Mouse (Mus musculus) limb, embryonic 12.5 days (tissue): ENCODE results near the gene Letm1. TPM values are rescaled to one million over a fixed set of nuclear protein-coding genes. Genes with fewer than 3 reads are reported as not detected.
A peak's percentile ranks its signal among the peaks of the same experiment; 100 is the strongest.

Experiments
- ATAC-seq: fragments of 200-750 bp; cut with Nextera tagmentation; 2 replicates; pipeline ENCODE4 v1.8.0; 2017; ENCODE audit warnings: low read depth, moderate TSS enrichment; ENCODE audit not compliant: insufficient number of reproducible peaks, insufficient read depth, low FRiP score, low TSS enrichment
- H3K27ac ChIP-seq: fragments of 300-500 bp; sonication (generic); 2 replicates; pipeline ENCODE4 v1.5.1; 2016; ENCODE audit warnings: mild to moderate bottlenecking, moderate library complexity
- H3K27me3 ChIP-seq: fragments of 300-500 bp; sonication (generic); 2 replicates; pipeline ENCODE4 v1.6.1; 2016; ENCODE audit warnings: mild to moderate bottlenecking, moderate library complexity
- H3K36me3 ChIP-seq: fragments of 300-500 bp; sonication (generic); 2 replicates; pipeline ENCODE4 v1.6.1; 2016; ENCODE audit warnings: mild to moderate bottlenecking, moderate library complexity
- H3K4me1 ChIP-seq: fragments of 300-500 bp; sonication (generic); replicated peaks from 2 replicates; pipeline ENCODE4 v1.6.1; 2016
- H3K4me2 ChIP-seq: fragments of 300-500 bp; sonication (generic); 2 replicates; pipeline ENCODE4 v1.6.1; 2016; ENCODE audit warnings: mild to moderate bottlenecking, moderate library complexity
- H3K4me3 ChIP-seq: fragments of 300-500 bp; sonication (generic); replicated peaks from 2 replicates; pipeline ENCODE4 v1.5.1; 2016; ENCODE audit warnings: mild to moderate bottlenecking
- H3K9ac ChIP-seq: fragments of 300-500 bp; sonication (generic); replicated peaks from 2 replicates; pipeline ENCODE4 v1.6.1; 2016; ENCODE audit warnings: mild to moderate bottlenecking, moderate library complexity
- H3K9me3 ChIP-seq: fragments of 300-500 bp; sonication (generic); 2 replicates; pipeline ENCODE4 v1.6.1; 2016; ENCODE audit warnings: mild to moderate bottlenecking, moderate library complexity
- WGBS: fragments of 180-500 bp; shearing (Covaris S2); methylation state at CpG from one replicate; pipeline ENCODE4 v1.1.7; 2016; 5-methylcytosine and 5-hydroxymethylcytosine counted together
- polyA plus RNA-seq: library from polyadenylated mRNA; unstranded; fragments of >200 nt; fragmentation: Nextera tagmentation; extraction: Ambion mirVana; gene quantifications from 2 replicates; pipeline ENCODE4 v1.2.1, GENCODE M21; 2016

Letm1 gene
- polyA plus RNA-seq, 1 experiment from 2014 or later, result 55.7 TPM

DNA sequence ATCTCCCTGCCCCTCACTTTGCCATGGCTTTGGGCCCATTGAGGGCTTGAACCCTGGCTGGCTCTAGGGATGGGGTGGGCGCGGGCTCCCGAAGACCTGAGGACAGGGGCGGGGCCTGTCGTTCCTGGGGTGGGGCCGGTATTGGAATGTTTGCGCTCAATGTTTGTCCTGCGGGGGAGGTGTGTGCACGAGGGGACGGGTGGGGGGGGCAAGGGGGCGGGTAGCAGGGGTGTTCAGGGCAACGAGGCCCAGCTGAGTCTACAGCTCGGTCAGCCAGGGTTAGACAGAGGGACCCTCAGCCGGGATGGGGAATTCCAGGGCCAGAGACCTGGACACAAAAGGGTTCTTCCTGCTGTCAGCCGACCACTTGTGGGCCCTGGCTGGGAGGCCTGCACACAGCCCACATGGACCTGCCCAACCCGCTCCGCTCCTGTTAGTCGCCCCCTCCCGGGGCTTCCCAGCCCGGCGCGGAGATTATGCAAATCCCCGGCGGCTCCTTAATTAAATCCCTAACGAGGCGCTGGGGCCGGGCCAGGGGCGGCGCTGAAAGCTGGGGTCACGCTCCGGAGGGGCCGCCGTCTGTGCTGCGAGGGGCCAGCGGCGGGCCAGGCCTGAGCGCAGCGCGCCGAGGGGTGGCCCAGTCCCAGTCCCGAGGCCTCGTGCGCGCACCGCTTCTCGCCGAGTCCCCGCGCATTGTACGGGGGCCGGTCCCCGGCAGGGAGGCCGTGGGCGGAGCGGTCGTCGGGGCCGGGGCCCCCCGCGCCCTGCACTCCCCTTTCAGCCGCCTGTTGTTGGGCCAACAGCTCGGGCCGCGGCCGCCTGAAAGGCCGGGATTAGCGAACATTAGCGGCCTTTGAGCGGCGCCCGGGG is 87.5 kb downstream of the Letm1 start:
- Histone ChIP-seq H3K9ac (peak overlapping the region; percentile 77), H3K4me2 (peak overlapping the region; percentile 86), H3K4me1 (peaks cover 94% of the 10 kb centered on the region), H3K27me3 (peaks cover 29% of the 10 kb centered on the region), H3K36me3 (no peaks in the 10 kb centered on the region), H3K27ac (peak overlapping the region; percentile 89), H3K9me3 (no peaks in the 10 kb centered on the region), H3K4me3 (peak overlapping the region; percentile 47)
- 2% methylated on average over 70 of the region's 71 CpGs for WGBS
- ATAC-seq, result peak; percentile 11

GRCm38 (mm10) chr5:33694461-33694847 is 88.2 kb downstream of the Letm1 start:
- peak overlapping the region; percentile 86 for H3K4me2 ChIP-seq
- H3K4me1 ChIP-seq, result peaks cover 94% of the 10 kb centered on the region
- no peaks in the 10 kb centered on the region for H3K9me3 ChIP-seq
- H3K36me3 ChIP-seq, result no peaks in the 10 kb centered on the region
- H3K27ac ChIP-seq, result peak overlapping the region; percentile 89
- H3K9ac ChIP-seq, result peak overlapping the region; percentile 77; the same call in 1 of the 2 replicates
- WGBS, result 58% methylated on average over 9 of the region's 9 CpGs
- no peak for ATAC-seq
- peaks cover 24% of the 10 kb centered on the region for H3K27me3 ChIP-seq
- H3K4me3 ChIP-seq, result no peak overlapping the region

DNA sequence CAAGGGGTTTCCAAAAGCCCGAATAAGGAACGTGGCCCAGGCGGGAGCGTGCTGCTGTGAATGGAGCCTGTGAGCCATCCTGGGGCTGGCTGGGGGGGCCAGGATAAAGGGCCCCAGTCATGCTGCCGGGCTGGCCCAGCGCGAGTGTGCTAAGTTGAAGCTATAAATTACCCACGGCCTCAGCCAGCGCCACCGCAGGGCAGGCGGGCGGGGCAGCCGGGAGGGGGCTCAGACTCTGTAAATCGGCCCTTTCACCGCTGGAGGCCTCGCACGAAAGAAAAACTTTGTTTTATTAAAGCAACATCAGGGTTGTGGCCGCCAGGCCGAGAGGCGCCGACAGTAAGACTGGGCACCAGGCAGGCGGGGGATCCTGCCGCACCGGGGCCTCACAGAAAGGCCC is 90.2 kb downstream of the Letm1 start:
- ATAC-seq, result peak; percentile 84
- Histone ChIP-seq H3K4me3 (peak overlapping the region; percentile 15; the same call in 1 of the 2 replicates), H3K9me3 (no peaks in the 10 kb centered on the region), H3K4me1 (peaks cover 83% of the 10 kb centered on the region), H3K27me3 (peaks cover 13% of the 10 kb centered on the region), H3K36me3 (no peaks in the 10 kb centered on the region), H3K4me2 (peak overlapping the region; percentile 40), H3K27ac (peak overlapping the region; percentile 97), H3K9ac (peak overlapping the region; percentile 24)
- WGBS, result under 1% methylated on average over 24 of the region's 24 CpGs

GRCm38 (mm10) chr5:33689852-33690645 is 92.6 kb downstream of the Letm1 start:
- Histone ChIP-seq H3K27me3 (no peaks in the 10 kb centered on the region; the same call in none of the 2 replicates), H3K9ac (peak overlapping the region; percentile 50), H3K4me2 (no peak overlapping the region), H3K4me3 (no peak overlapping the region), H3K36me3 (no peaks in the 10 kb centered on the region), H3K4me1 (peaks cover 59% of the 10 kb centered on the region), H3K9me3 (no peaks in the 10 kb centered on the region), H3K27ac (0 out of 2 replicates have a peak overlapping the region, but pooled peaks have one; percentile 13)
- no peak for ATAC-seq
- 85% methylated on average over 11 of the region's 11 CpGs for WGBS

Other genes starting within 250 kb of the Letm1 start
- 71.5 and 78.8 TPM in 2 replicates for gene Fam53a, start 153.2 kb downstream of the Letm1 start, polyA plus RNA-seq
- 0.46 and 0.74 TPM in 2 replicates for gene Gm9903, start 152.9 kb downstream of the Letm1 start, polyA plus RNA-seq
- gene Slbp, start 130.2 kb downstream of the Letm1 start, polyA plus RNA-seq, result 307 and 311 TPM in 2 replicates
- 258 and 275 TPM in 2 replicates for gene Tacc3, start 124.7 kb downstream of the Letm1 start, polyA plus RNA-seq
- 41.9 and 42.8 TPM in 2 replicates for gene Tmem129, start 124.4 kb downstream of the Letm1 start, polyA plus RNA-seq
- gene Fgfr3, start 61.1 kb downstream of the Letm1 start, polyA plus RNA-seq, result 24.5 and 28.0 TPM in 2 replicates
- 69.6 and 70.5 TPM in 2 replicates for gene Nsd2, start 37.9 kb upstream of the Letm1 start, polyA plus RNA-seq
- gene Nelfa, start 153.6 kb upstream of the Letm1 start, polyA plus RNA-seq, result 69.0 and 76.8 TPM in 2 replicates
- 186 and 197 TPM in 2 replicates for gene Gm1673, start 200.6 kb upstream of the Letm1 start, polyA plus RNA-seq
- 0.13 and 0.20 TPM in 2 replicates for gene Nat8l, start 213.2 kb upstream of the Letm1 start, polyA plus RNA-seq